Mouse (Mus musculus): ENCODE measurements around the gene Prim2. TPM values are rescaled to one million over a fixed set of nuclear protein-coding genes. Genes with fewer than 3 reads are reported as not detected.

Prim2 gene
- polyA plus RNA-seq, 1 experiment: 8.9 TPM

GRCm38 (mm10) chr1:33488372-33488771 is 181.2 kb downstream of the Prim2 start:
- TF ChIP-seq POLR2A (IDR thresholded peaks at IDR 0.05; ENCODE audit: extremely low read depth, insufficient read depth, low read length) (no peak), CTCF (IDR thresholded peaks at IDR 0.05; ENCODE audit: extremely low read depth, insufficient read depth, low read length) (no peak)
- Histone ChIP-seq H3K27ac (ENCODE audit: insufficient read depth, low read length) (no peak overlapping the region), H3K4me1 (ENCODE audit: control insufficient read depth, insufficient read depth, low read length) (no peaks in the 10 kb centered on the region), H3K4me3 (ENCODE audit: insufficient read depth, low read length) (no peak overlapping the region)

GRCm38 (mm10) chr1:33483746-33484145 is 185.8 kb downstream of the Prim2 start:
- Histone ChIP-seq H3K4me1 (ENCODE audit: control insufficient read depth, insufficient read depth, low read length) (no peaks in the 10 kb centered on the region), H3K4me3 (ENCODE audit: insufficient read depth, low read length) (no peak overlapping the region), H3K27ac (ENCODE audit: insufficient read depth, low read length) (no peak overlapping the region)
- no peak for TF ChIP-seq CTCF (IDR thresholded peaks at IDR 0.05; ENCODE audit: extremely low read depth, insufficient read depth, low read length)
- TF ChIP-seq POLR2A (IDR thresholded peaks at IDR 0.05; ENCODE audit: extremely low read depth, insufficient read depth, low read length): no peak

GRCm38 (mm10) chr1:33480382-33480781 is 189.2 kb downstream of the Prim2 start:
- Histone ChIP-seq H3K27ac (ENCODE audit: insufficient read depth, low read length) (no peak overlapping the region), H3K4me3 (ENCODE audit: insufficient read depth, low read length) (no peak overlapping the region), H3K4me1 (ENCODE audit: control insufficient read depth, insufficient read depth, low read length) (no peaks in the 10 kb centered on the region)
- no peak for TF ChIP-seq CTCF (IDR thresholded peaks at IDR 0.05; ENCODE audit: extremely low read depth, insufficient read depth, low read length)
- no peak for TF ChIP-seq POLR2A (IDR thresholded peaks at IDR 0.05; ENCODE audit: extremely low read depth, insufficient read depth, low read length)

- no peak overlapping the region for H3K4me3 ChIP-seq (ENCODE audit: insufficient read depth, low read length)
- H3K27ac ChIP-seq (ENCODE audit: insufficient read depth, low read length): no peak overlapping the region
- no peaks in the 10 kb centered on the region for H3K4me1 ChIP-seq (ENCODE audit: control insufficient read depth, insufficient read depth, low read length)
- TF ChIP-seq CTCF (IDR thresholded peaks at IDR 0.05; ENCODE audit: extremely low read depth, insufficient read depth, low read length) (no peak), POLR2A (IDR thresholded peaks at IDR 0.05; ENCODE audit: extremely low read depth, insufficient read depth, low read length) (no peak)
Observed at GRCm38 (mm10) chr1:33471069-33471468, 198.5 kb downstream of the Prim2 start.

- Histone ChIP-seq H3K4me3 (ENCODE audit: insufficient read depth, low read length) (no peak overlapping the region), H3K4me1 (ENCODE audit: control insufficient read depth, insufficient read depth, low read length) (no peaks in the 10 kb centered on the region), H3K27ac (ENCODE audit: insufficient read depth, low read length) (no peak overlapping the region)
- no peak for TF ChIP-seq POLR2A (IDR thresholded peaks at IDR 0.05; ENCODE audit: extremely low read depth, insufficient read depth, low read length)
- TF ChIP-seq CTCF (IDR thresholded peaks at IDR 0.05; ENCODE audit: extremely low read depth, insufficient read depth, low read length): no peak
Observed at GRCm38 (mm10) chr1:33470222-33470621, 199.4 kb downstream of the Prim2 start.

- Histone ChIP-seq H3K27ac (ENCODE audit: insufficient read depth, low read length) (no peak overlapping the region), H3K4me3 (ENCODE audit: insufficient read depth, low read length) (no peak overlapping the region), H3K4me1 (ENCODE audit: control insufficient read depth, insufficient read depth, low read length) (no peaks in the 10 kb centered on the region)
- no peak for TF ChIP-seq CTCF (IDR thresholded peaks at IDR 0.05; ENCODE audit: extremely low read depth, insufficient read depth, low read length)
Observed at GRCm38 (mm10) chr1:33464234-33464633, 205.4 kb downstream of the Prim2 start.

GRCm38 (mm10) chr1:33460703-33461102 is 208.9 kb downstream of the Prim2 start:
- Histone ChIP-seq H3K4me1 (ENCODE audit: control insufficient read depth, insufficient read depth, low read length) (no peaks in the 10 kb centered on the region), H3K4me3 (ENCODE audit: insufficient read depth, low read length) (no peak overlapping the region), H3K27ac (ENCODE audit: insufficient read depth, low read length) (no peak overlapping the region)
- TF ChIP-seq CTCF (IDR thresholded peaks at IDR 0.05; ENCODE audit: extremely low read depth, insufficient read depth, low read length) (no peak), POLR2A (IDR thresholded peaks at IDR 0.05; ENCODE audit: extremely low read depth, insufficient read depth, low read length) (no peak)

GRCm38 (mm10) chr1:33460262-33460661 is 209.3 kb downstream of the Prim2 start:
- Histone ChIP-seq H3K4me1 (ENCODE audit: control insufficient read depth, insufficient read depth, low read length) (no peaks in the 10 kb centered on the region), H3K4me3 (ENCODE audit: insufficient read depth, low read length) (no peak overlapping the region), H3K27ac (ENCODE audit: insufficient read depth, low read length) (no peak overlapping the region)
- TF ChIP-seq CTCF (IDR thresholded peaks at IDR 0.05; ENCODE audit: extremely low read depth, insufficient read depth, low read length): no peak
- no peak for TF ChIP-seq POLR2A (IDR thresholded peaks at IDR 0.05; ENCODE audit: extremely low read depth, insufficient read depth, low read length)

- TF ChIP-seq CTCF (IDR thresholded peaks at IDR 0.05; ENCODE audit: extremely low read depth, insufficient read depth, low read length) (no peak), POLR2A (IDR thresholded peaks at IDR 0.05; ENCODE audit: extremely low read depth, insufficient read depth, low read length) (no peak)
- Histone ChIP-seq H3K4me3 (ENCODE audit: insufficient read depth, low read length) (no peak overlapping the region), H3K27ac (ENCODE audit: insufficient read depth, low read length) (no peak overlapping the region), H3K4me1 (ENCODE audit: control insufficient read depth, insufficient read depth, low read length) (no peaks in the 10 kb centered on the region)
Observed at GRCm38 (mm10) chr1:33458950-33459349, 210.6 kb downstream of the Prim2 start.

- Histone ChIP-seq H3K27ac (ENCODE audit: insufficient read depth, low read length) (no peak overlapping the region), H3K4me3 (ENCODE audit: insufficient read depth, low read length) (no peak overlapping the region), H3K4me1 (ENCODE audit: control insufficient read depth, insufficient read depth, low read length) (no peaks in the 10 kb centered on the region)
- TF ChIP-seq POLR2A (IDR thresholded peaks at IDR 0.05; ENCODE audit: extremely low read depth, insufficient read depth, low read length) (no peak), CTCF (IDR thresholded peaks at IDR 0.05; ENCODE audit: extremely low read depth, insufficient read depth, low read length) (no peak)
Observed at GRCm38 (mm10) chr1:33454251-33454650, 215.3 kb downstream of the Prim2 start.

GRCm38 (mm10) chr1:33453299-33453698 is 216.3 kb downstream of the Prim2 start:
- TF ChIP-seq CTCF (IDR thresholded peaks at IDR 0.05; ENCODE audit: extremely low read depth, insufficient read depth, low read length) (no peak), POLR2A (IDR thresholded peaks at IDR 0.05; ENCODE audit: extremely low read depth, insufficient read depth, low read length) (no peak)
- H3K4me3 ChIP-seq (ENCODE audit: insufficient read depth, low read length): no peak overlapping the region
- H3K4me1 ChIP-seq (ENCODE audit: control insufficient read depth, insufficient read depth, low read length): no peaks in the 10 kb centered on the region
- H3K27ac ChIP-seq (ENCODE audit: insufficient read depth, low read length): no peak overlapping the region
